Mouse (Mus musculus) central nervous system, embryonic 14 days (tissue): ENCODE measurements around the gene Efna1. TPM values are rescaled to one million over a fixed set of nuclear protein-coding genes. Genes with fewer than 3 reads are reported as not detected.

Experiments used
- polyA plus RNA-seq: library from polyadenylated mRNA; depleted of rRNA; stranded (reverse); fragments of >200 nt; gene quantifications from 2 replicates; pipeline ENCODE4 v1.2.3, GENCODE M21; 2012; rRNA removed

Efna1 gene
- polyA plus RNA-seq = 12.7 and 19.2 TPM in 2 replicates

GRCm38 (mm10) chr3:89280606-89281511 lies at the start of gene Efna1:
Gene Efna1 (minus strand): TSS chr3:89281142.

GRCm38 (mm10) chr3:89322514-89323165 lies 41.7 kb upstream of the Efna1 start, which contains the start of gene Efna3:
Gene Efna3 (minus strand): TSS chr3:89322965.

GRCm38 (mm10) chr3:89270051-89270755 lies 10.7 kb downstream of the Efna1 start, which contains the start of gene Slc50a1:
Gene Slc50a1 (minus strand): TSS chr3:89270570.

GRCm38 (mm10) chr3:89259076-89259475 lies 21.9 kb downstream of the Efna1 start, which contains the start of gene Dpm3:
Gene Dpm3 (plus strand): TSS chr3:89259358.

GRCm38 (mm10) chr3:89246261-89247100 lies 34.5 kb downstream of the Efna1 start, which contains the start of gene Trim46:
Gene Trim46 (minus strand): TSS chr3:89246309.

GRCm38 (mm10) chr3:89245688-89246171 lies 35.2 kb downstream of the Efna1 start, which contains the start of gene Krtcap2:
Gene Krtcap2 (plus strand): TSS chr3:89245966.

GRCm38 (mm10) chr3:89228836-89229235 lies 52.1 kb downstream of the Efna1 start, which contains the start of gene Muc1:
Gene Muc1 (plus strand): TSS chr3:89229057.

GRCm38 (mm10) chr3:89226900-89227299 lies 54.0 kb downstream of the Efna1 start, which contains the start of gene Mtx1:
Gene Mtx1 (minus strand): TSS chr3:89227088.

Other genes with a start within 250 kb of the Efna1 start
- gene Rusc1, start 187.8 kb downstream of the Efna1 start, polyA plus RNA-seq = 108 and 121 TPM in 2 replicates
- 0.04 TPM in 1 of 2 replicates, not detected in the other for gene Gm43738, start 180.0 kb downstream of the Efna1 start, polyA plus RNA-seq
- 171 and 173 TPM in 2 replicates for gene Fdps, start 179.2 kb downstream of the Efna1 start, polyA plus RNA-seq
- gene Pklr, start 145.0 kb downstream of the Efna1 start, polyA plus RNA-seq = 0.16 and 0.20 TPM in 2 replicates
- 39.0 and 45.4 TPM in 2 replicates for gene Hcn3, start 120.9 kb downstream of the Efna1 start, polyA plus RNA-seq
- gene Clk2, start 116.3 kb downstream of the Efna1 start, polyA plus RNA-seq = 134 and 139 TPM in 2 replicates
- 126 and 132 TPM in 2 replicates for gene Scamp3, start 103.7 kb downstream of the Efna1 start, polyA plus RNA-seq
- 73.1 and 87.3 TPM in 2 replicates for gene Fam189b, start 98.0 kb downstream of the Efna1 start, polyA plus RNA-seq
- 51.1 and 54.2 TPM in 2 replicates for gene Gba, start 78.2 kb downstream of the Efna1 start, polyA plus RNA-seq
- gene Thbs3, start 66.0 kb downstream of the Efna1 start, polyA plus RNA-seq = 175 and 182 TPM in 2 replicates
- 162 and 175 TPM in 2 replicates for gene Mtx1, start 54.1 kb downstream of the Efna1 start, polyA plus RNA-seq
- gene Muc1, start 52.1 kb downstream of the Efna1 start, polyA plus RNA-seq = 9.0 and 10.7 TPM in 2 replicates
- gene Krtcap2, start 35.2 kb downstream of the Efna1 start, polyA plus RNA-seq = 101 and 102 TPM in 2 replicates
- 104 and 109 TPM in 2 replicates for gene Trim46, start 34.8 kb downstream of the Efna1 start, polyA plus RNA-seq
- 175 and 201 TPM in 2 replicates for gene Dpm3, start 21.8 kb downstream of the Efna1 start, polyA plus RNA-seq
- 57.4 and 74.4 TPM in 2 replicates for gene Slc50a1, start 10.6 kb downstream of the Efna1 start, polyA plus RNA-seq
- 50.5 and 63.6 TPM in 2 replicates for gene Efna3, start 41.8 kb upstream of the Efna1 start, polyA plus RNA-seq
- 23.2 and 25.2 TPM in 2 replicates for gene Efna4, start 56.9 kb upstream of the Efna1 start, polyA plus RNA-seq
- gene Adam15, start 68.9 kb upstream of the Efna1 start, polyA plus RNA-seq = 60.2 and 80.6 TPM in 2 replicates
- 0.31 and 0.36 TPM in 2 replicates for gene Dcst2, start 80.8 kb upstream of the Efna1 start, polyA plus RNA-seq
- gene Dcst1, start 84.1 kb upstream of the Efna1 start, polyA plus RNA-seq = 0.05 and 0.10 TPM in 2 replicates
- 2.3 and 4.1 TPM in 2 replicates for gene Zbtb7b, start 113.6 kb upstream of the Efna1 start, polyA plus RNA-seq
- 4.3 and 5.9 TPM in 2 replicates for gene Lenep, start 121.7 kb upstream of the Efna1 start, polyA plus RNA-seq
- 44.4 and 51.7 TPM in 2 replicates for gene Flad1, start 130.7 kb upstream of the Efna1 start, polyA plus RNA-seq
- gene Cks1b, start 137.2 kb upstream of the Efna1 start, polyA plus RNA-seq = 129 and 142 TPM in 2 replicates
- 28.8 and 52.2 TPM in 2 replicates for gene Shc1, start 137.3 kb upstream of the Efna1 start, polyA plus RNA-seq
- 63.1 and 63.3 TPM in 2 replicates for gene Pygo2, start 149.1 kb upstream of the Efna1 start, polyA plus RNA-seq
- 11.9 and 16.8 TPM in 2 replicates for gene Pbxip1, start 155.6 kb upstream of the Efna1 start, polyA plus RNA-seq
- gene Pmvk, start 173.4 kb upstream of the Efna1 start, polyA plus RNA-seq = 74.1 and 83.7 TPM in 2 replicates
- 9.8 and 11.5 TPM in 2 replicates for gene Kcnn3, start 239.0 kb upstream of the Efna1 start, polyA plus RNA-seq